Mouse (Mus musculus) telencephalon, adult 2 months (tissue): ENCODE data around the gene Cenpb.
"Not testable (repeated sequence)": the region's sequence is repeated elsewhere in the genome, so short reads cannot be mapped to it uniquely, and the experiment has no call there.

Experiments used
- DNase-seq: peaks from one replicate; pipeline ENCODE4 v3.0.0-alpha.2; 2011; ENCODE audit warnings: low read depth, low spot score

The Cenpb gene

GRCm38 (mm10) chr2:131179990-131180587 is at the start of gene Cenpb:
TSS of gene Cenpb (minus strand) at chr2:131180067.
- peak; percentile 47 for DNase-seq

GRCm38 (mm10) chr2:131227243-131227642 is 47.4 kb upstream of the Cenpb start:
- DNase-seq, result no peak

GRCm38 (mm10) chr2:131226669-131227068 is 46.8 kb upstream of the Cenpb start:
- DNase-seq, result not testable (repeated sequence)

GRCm38 (mm10) chr2:131225178-131225577 is 45.3 kb upstream of the Cenpb start:
- no peak for DNase-seq

- no peak for DNase-seq
Measured at GRCm38 (mm10) chr2:131223569-131223968, 43.7 kb upstream of the Cenpb start.

- DNase-seq, result peak; percentile 17
Measured at GRCm38 (mm10) chr2:131222562-131222961, 42.7 kb upstream of the Cenpb start.

- DNase-seq, result no peak
Measured at GRCm38 (mm10) chr2:131221853-131222515, 42.1 kb upstream of the Cenpb start.

GRCm38 (mm10) chr2:131220030-131220429 is 40.2 kb upstream of the Cenpb start:
- DNase-seq, result no peak

GRCm38 (mm10) chr2:131215941-131216858 is 36.3 kb upstream of the Cenpb start:
- no peak for DNase-seq

- no peak for DNase-seq
Measured at GRCm38 (mm10) chr2:131213773-131214172, 33.9 kb upstream of the Cenpb start.

GRCm38 (mm10) chr2:131211026-131211615 is 31.3 kb upstream of the Cenpb start:
- DNase-seq, result peak; percentile 16

- DNase-seq, result peak; percentile 91
Measured at GRCm38 (mm10) chr2:131209969-131210792, 30.3 kb upstream of the Cenpb start.

- no peak for DNase-seq
Measured at GRCm38 (mm10) chr2:131209125-131209795, 29.4 kb upstream of the Cenpb start.

GRCm38 (mm10) chr2:131208356-131208755 is 28.5 kb upstream of the Cenpb start:
- DNase-seq, result no peak

- DNase-seq, result no peak
Measured at GRCm38 (mm10) chr2:131206778-131207177, 26.9 kb upstream of the Cenpb start, which contains the start of gene Ap5s1. TSS of gene Ap5s1 (plus strand) at chr2:131207078.

GRCm38 (mm10) chr2:131205521-131206182 is 25.8 kb upstream of the Cenpb start:
- no peak for DNase-seq

GRCm38 (mm10) chr2:131204410-131204981 is 24.6 kb upstream of the Cenpb start:
- peak; percentile 90 for DNase-seq

GRCm38 (mm10) chr2:131203816-131204409 is 24.0 kb upstream of the Cenpb start:
- no peak for DNase-seq

- DNase-seq, result no peak
Measured at GRCm38 (mm10) chr2:131201262-131201661, 21.4 kb upstream of the Cenpb start.
